Mouse (Mus musculus) erythroblast, embryonic 14.5 days (primary cell): ENCODE measurements around the gene Rpl38. TPM values are rescaled to one million over a fixed set of nuclear protein-coding genes. Genes with fewer than 3 reads are reported as not detected.

Experiments
- H3K27me3 ChIP-seq: 2 replicates; pipeline ENCODE4 v1.6.1; 2012; ENCODE audit warnings: inconsistent platforms; ENCODE audit not compliant: control insufficient read depth
- H3K36me3 ChIP-seq: 2 replicates; pipeline ENCODE4 v1.6.1; 2012; ENCODE audit warnings: mild to moderate bottlenecking, inconsistent platforms; ENCODE audit not compliant: control insufficient read depth
- H3K4me1 ChIP-seq: 2 replicates; pipeline ENCODE4 v1.6.1; 2012; ENCODE audit warnings: inconsistent platforms; ENCODE audit not compliant: control insufficient read depth
- H3K4me3 ChIP-seq: replicated peaks from 2 replicates; pipeline ENCODE3; 2012; ENCODE audit warnings: moderate library complexity, mild to moderate bottlenecking, inconsistent platforms
- H3K9me3 ChIP-seq: 2 replicates; pipeline ENCODE4 v1.6.1; 2012; ENCODE audit warnings: low read length, inconsistent platforms, mixed read lengths; ENCODE audit not compliant: control insufficient read depth
- GATA1 ChIP-seq: IDR thresholded peaks from 2 replicates; pipeline ENCODE4 v1.6.1; 2012; ENCODE audit warnings: low read length, inconsistent platforms, mixed read lengths
- TAL1 ChIP-seq: IDR thresholded peaks from 3 replicates; pipeline ENCODE4 v1.6.1; 2012; ENCODE audit warnings: low read length, inconsistent platforms, mixed read lengths
- polyA plus RNA-seq: library from polyadenylated mRNA; stranded (reverse); fragments of >175 nt; gene quantifications from 2 replicates; pipeline ENCODE4 v1.2.3, GENCODE M21; 2012

Gene Rpl38
- polyA plus RNA-seq, 1 experiment: 33.9 TPM

GRCm38 (mm10) chr11:114654552-114654951 is 13.8 kb upstream of the Rpl38 start:
- no peak for TF ChIP-seq TAL1
- no peak for TF ChIP-seq GATA1
- Histone ChIP-seq H3K4me3 (no peak overlapping the region), H3K4me1 (no peaks in the 10 kb centered on the region), H3K9me3 (no peaks in the 10 kb centered on the region; the same call in 1 of the 2 replicates), H3K36me3 (no peaks in the 10 kb centered on the region), H3K27me3 (peaks cover 11% of the 10 kb centered on the region)

GRCm38 (mm10) chr11:114655350-114656008 is 12.8 kb upstream of the Rpl38 start:
- Histone ChIP-seq H3K4me1 (no peaks in the 10 kb centered on the region), H3K9me3 (no peaks in the 10 kb centered on the region; the same call in 1 of the 2 replicates), H3K36me3 (no peaks in the 10 kb centered on the region), H3K4me3 (no peak overlapping the region), H3K27me3 (peaks cover 11% of the 10 kb centered on the region)
- TF ChIP-seq GATA1 (no peak), TAL1 (no peak)

- H3K9me3 ChIP-seq: no peaks in the 10 kb centered on the region; the same call in 1 of the 2 replicates
- H3K4me1 ChIP-seq: no peaks in the 10 kb centered on the region
- TF ChIP-seq TAL1: no peak
- TF ChIP-seq GATA1: no peak
- peaks cover 11% of the 10 kb centered on the region for H3K27me3 ChIP-seq
- no peaks in the 10 kb centered on the region for H3K36me3 ChIP-seq
- no peak overlapping the region for H3K4me3 ChIP-seq
These were observed 11.2 kb upstream of the Rpl38 start for GRCm38 (mm10) chr11:114656994-114657644.

- no peaks in the 10 kb centered on the region for H3K36me3 ChIP-seq
- H3K4me3 ChIP-seq: no peak overlapping the region
- H3K4me1 ChIP-seq: no peaks in the 10 kb centered on the region
- H3K9me3 ChIP-seq: no peaks in the 10 kb centered on the region; the same call in 1 of the 2 replicates
- TF ChIP-seq GATA1: no peak
- no peak for TF ChIP-seq TAL1
- peaks cover 7% of the 10 kb centered on the region for H3K27me3 ChIP-seq
These were observed 10.6 kb upstream of the Rpl38 start for GRCm38 (mm10) chr11:114657737-114658136.

- Histone ChIP-seq H3K27me3 (peaks cover 15% of the 10 kb centered on the region), H3K9me3 (no peaks in the 10 kb centered on the region; the same call in 1 of the 2 replicates), H3K36me3 (no peaks in the 10 kb centered on the region), H3K4me3 (no peak overlapping the region), H3K4me1 (peaks cover 2% of the 10 kb centered on the region; the same call in 1 of the 2 replicates)
- TF ChIP-seq TAL1: no peak
- no peak for TF ChIP-seq GATA1
These were observed 6.2 kb upstream of the Rpl38 start for GRCm38 (mm10) chr11:114662161-114662560.

GRCm38 (mm10) chr11:114662746-114663362 is 5.5 kb upstream of the Rpl38 start:
- Histone ChIP-seq H3K4me1 (peaks cover 5% of the 10 kb centered on the region), H3K27me3 (peaks cover 14% of the 10 kb centered on the region), H3K36me3 (no peaks in the 10 kb centered on the region), H3K9me3 (no peaks in the 10 kb centered on the region; the same call in 1 of the 2 replicates), H3K4me3 (no peak overlapping the region)
- TF ChIP-seq TAL1 (no peak), GATA1 (no peak)

- TF ChIP-seq GATA1 (no peak), TAL1 (no peak)
- Histone ChIP-seq H3K4me3 (no peak overlapping the region), H3K27me3 (peaks cover 14% of the 10 kb centered on the region), H3K9me3 (no peaks in the 10 kb centered on the region), H3K4me1 (peaks cover 10% of the 10 kb centered on the region), H3K36me3 (peaks cover under 1% of the 10 kb centered on the region; the same call in 1 of the 2 replicates)
These were observed 4.2 kb upstream of the Rpl38 start for GRCm38 (mm10) chr11:114664164-114664563.

- no peaks in the 10 kb centered on the region for H3K9me3 ChIP-seq
- peaks cover 13% of the 10 kb centered on the region for H3K36me3 ChIP-seq
- peaks cover 14% of the 10 kb centered on the region for H3K27me3 ChIP-seq
- no peak overlapping the region for H3K4me3 ChIP-seq
- H3K4me1 ChIP-seq: peaks cover 23% of the 10 kb centered on the region
- TF ChIP-seq TAL1: no peak
- TF ChIP-seq GATA1: no peak
These were observed 2.9 kb upstream of the Rpl38 start for GRCm38 (mm10) chr11:114665463-114665862.

- Histone ChIP-seq H3K36me3 (peaks cover 27% of the 10 kb centered on the region), H3K4me1 (peaks cover 31% of the 10 kb centered on the region), H3K27me3 (peaks cover 14% of the 10 kb centered on the region), H3K9me3 (no peaks in the 10 kb centered on the region), H3K4me3 (no peak overlapping the region)
- TF ChIP-seq GATA1: no peak
- no peak for TF ChIP-seq TAL1
These were observed 1.5 kb upstream of the Rpl38 start for GRCm38 (mm10) chr11:114666786-114667185.
